Mouse (Mus musculus): ENCODE results near the gene St6gal1.
A peak's percentile ranks its signal among the peaks of the same experiment; 100 is the strongest.
"Not testable (repeated sequence)": the region's sequence is repeated elsewhere in the genome, so short reads cannot be mapped to it uniquely, and the experiment has no call there.

The St6gal1 gene

GRCm38 (mm10) chr16:23224671-23225068 is at the start of gene St6gal1:
Gene St6gal1, plus strand, starts transcription at chr16:23224740.
- DNase-seq = peak; percentile 59

GRCm38 (mm10) chr16:23174855-23175254 is 49.7 kb upstream of the St6gal1 start:
- DNase-seq = no peak

- DNase-seq = no peak
Measured at GRCm38 (mm10) chr16:23175956-23176355, 48.6 kb upstream of the St6gal1 start.

GRCm38 (mm10) chr16:23177856-23178255 is 46.7 kb upstream of the St6gal1 start:
- no peak for DNase-seq

GRCm38 (mm10) chr16:23178796-23179195 is 45.7 kb upstream of the St6gal1 start:
- DNase-seq = no peak

- DNase-seq = not testable (repeated sequence)
Measured at GRCm38 (mm10) chr16:23179436-23179835, 45.1 kb upstream of the St6gal1 start.

GRCm38 (mm10) chr16:23181054-23181453 is 43.5 kb upstream of the St6gal1 start:
- DNase-seq = no peak

GRCm38 (mm10) chr16:23181487-23181886 is 43.1 kb upstream of the St6gal1 start:
- DNase-seq = no peak

- no peak for DNase-seq
Measured at GRCm38 (mm10) chr16:23181942-23182597, 42.5 kb upstream of the St6gal1 start.

GRCm38 (mm10) chr16:23185824-23186223 is 38.7 kb upstream of the St6gal1 start:
- no peak for DNase-seq

- DNase-seq = no peak
Measured at GRCm38 (mm10) chr16:23186418-23186817, 38.1 kb upstream of the St6gal1 start.

GRCm38 (mm10) chr16:23187983-23188382 is 36.6 kb upstream of the St6gal1 start:
- no peak for DNase-seq

GRCm38 (mm10) chr16:23189612-23190011 is 34.9 kb upstream of the St6gal1 start:
- no peak for DNase-seq

- no peak for DNase-seq
Measured at GRCm38 (mm10) chr16:23191560-23192242, 32.8 kb upstream of the St6gal1 start.

- DNase-seq = no peak
Measured at GRCm38 (mm10) chr16:23195618-23196017, 28.9 kb upstream of the St6gal1 start.

GRCm38 (mm10) chr16:23196296-23196695 is 28.2 kb upstream of the St6gal1 start:
- DNase-seq = no peak

GRCm38 (mm10) chr16:23196791-23197190 is 27.7 kb upstream of the St6gal1 start:
- no peak for DNase-seq

- DNase-seq = no peak
Measured at GRCm38 (mm10) chr16:23201498-23201897, 23.0 kb upstream of the St6gal1 start.

GRCm38 (mm10) chr16:23214314-23214713 is 10.2 kb upstream of the St6gal1 start:
- DNase-seq = no peak

- no peak for DNase-seq
Measured at GRCm38 (mm10) chr16:23215241-23215900, 9.2 kb upstream of the St6gal1 start.

- DNase-seq = no peak
Measured at GRCm38 (mm10) chr16:23216366-23216765, 8.2 kb upstream of the St6gal1 start.

- no peak for DNase-seq
Measured at GRCm38 (mm10) chr16:23218313-23218712, 6.2 kb upstream of the St6gal1 start.

- no peak for DNase-seq
Measured at GRCm38 (mm10) chr16:23223166-23223870, 1.2 kb upstream of the St6gal1 start.

Measured in right cerebral cortex, postnatal 25 days (tissue).